In genomic region chr17:83973461-83974350, GRCm38 (mm10) we compare ENCODE assay signal across 8 mouse cellular contexts.
A peak's percentile ranks its signal among the peaks of the same experiment; 100 is the strongest.
DNase-seq lines count a peak whose midpoint lies in the region; ATAC-seq and TF ChIP-seq lines count a peak whose summit lies in the region.

No protein-coding gene starts in this region.

- no peaks in the 10 kb centered on the region for H3K27me3 ChIP-seq in embryonic facial prominence, embryonic 11.5 days (ENCODE audit: control insufficient read depth, insufficient read depth, low read length)
- no peaks in the 10 kb centered on the region for H3K27me3 ChIP-seq in kidney, embryonic 15.5 days

- peak; percentile 80 for TF ChIP-seq CTCF in layer of hippocampus, adult 2 months (conservative IDR thresholded peaks at IDR 0.05)

- DNase-seq in layer of hippocampus, adult 2 months (ENCODE audit: low spot score in 2 of 2): peak; percentile 26 to 52
- no peak for DNase-seq in layer of hippocampus, postnatal 36 days
- DNase-seq in MEL-GATA-1-ER (ENCODE audit: extremely low read depth, low read depth): peak; percentile 21
- DNase-seq in embryonic facial prominence, embryonic 11.5 days (ENCODE audit: low spot score): peak; percentile 76
- peak; percentile 70 for DNase-seq in lung, postnatal 25 days (ENCODE audit: low spot score)
- peak; percentile 83 for DNase-seq in thymus, postnatal 4 days
- no peak for DNase-seq in layer of hippocampus, adult 9-10 months (ENCODE audit: low spot score)

- H3K4me2 ChIP-seq in embryonic facial prominence, embryonic 11.5 days (ENCODE audit: low read depth, low read length): no peak overlapping the region; the same call in 1 of the 2 replicates
- 0 out of 2 replicates have a peak overlapping the region, but pooled peaks have one; percentile 21 for H3K4me2 ChIP-seq in kidney, embryonic 15.5 days

- H3K27ac ChIP-seq in layer of hippocampus, adult 2 months: no peak overlapping the region
- peak overlapping the region; percentile 47 for H3K27ac ChIP-seq in embryonic facial prominence, embryonic 11.5 days (replicated peaks; ENCODE audit: low read depth, low read length)
- H3K27ac ChIP-seq in kidney, embryonic 15.5 days: peak overlapping the region; percentile 32

- 21% methylated on average over 18 of the region's 18 CpGs for WGBS in embryonic facial prominence, embryonic 11.5 days
- 38% methylated on average over 18 of the region's 18 CpGs for WGBS in kidney, embryonic 15.5 days

- 0 out of 2 replicates have a peak overlapping the region, but pooled peaks have one; percentile 6 for H3K9ac ChIP-seq in embryonic facial prominence, embryonic 11.5 days (replicated peaks; ENCODE audit: low read length)
- H3K9ac ChIP-seq in kidney, embryonic 15.5 days: 0 out of 2 replicates have a peak overlapping the region, but pooled peaks have one; percentile 17

- peaks cover 2% of the 10 kb centered on the region; the same call in 1 of the 2 replicates for H3K4me1 ChIP-seq in embryonic facial prominence, embryonic 11.5 days (ENCODE audit: control insufficient read depth, insufficient read depth, low read length)
- H3K4me1 ChIP-seq in kidney, embryonic 15.5 days: peaks cover 39% of the 10 kb centered on the region

- ATAC-seq in embryonic facial prominence, embryonic 11.5 days (replicated peaks; ENCODE audit: insufficient number of reproducible peaks, low FRiP score, low TSS enrichment, low read depth): 0 out of 2 replicates have a peak, but pooled peaks have one; percentile 20
- ATAC-seq in kidney, embryonic 15.5 days (replicated peaks; ENCODE audit: low FRiP score): no peak

- H3K4me3 ChIP-seq in layer of hippocampus, adult 2 months: no peak overlapping the region
- H3K4me3 ChIP-seq in embryonic facial prominence, embryonic 11.5 days (ENCODE audit: low read depth, low read length): no peak overlapping the region
- H3K4me3 ChIP-seq in kidney, embryonic 15.5 days (replicated peaks): no peak overlapping the region

- no peaks in the 10 kb centered on the region for H3K9me3 ChIP-seq in embryonic facial prominence, embryonic 11.5 days (replicated peaks; ENCODE audit: control insufficient read depth, low read length)
- H3K9me3 ChIP-seq in kidney, embryonic 15.5 days (replicated peaks): no peaks in the 10 kb centered on the region

- H3K36me3 ChIP-seq in embryonic facial prominence, embryonic 11.5 days (replicated peaks; ENCODE audit: control insufficient read depth, insufficient read depth, low read depth, low read length): no peaks in the 10 kb centered on the region
- H3K36me3 ChIP-seq in kidney, embryonic 15.5 days: no peaks in the 10 kb centered on the region

Comparison
In these comparisons a context has a peak if more than half of its experiments do, and no peak if none do; other contexts are left out.
1. DNase-seq: peak in layer of hippocampus, adult 2 months (2 of 2), MEL-GATA-1-ER (single experiment), embryonic facial prominence, embryonic 11.5 days (single experiment), lung, postnatal 25 days (single experiment) and thymus, postnatal 4 days (single experiment); none in layer of hippocampus, postnatal 36 days (0 of 2) and layer of hippocampus, adult 9-10 months (single experiment).